Mouse (Mus musculus) bone marrow macrophage, adult 2 months (primary cell): ENCODE results near the gene Krt23.

Experiments
- CTCF ChIP-seq: IDR thresholded peaks from 2 replicates; pipeline ENCODE4 v1.5.1; 2012; ENCODE audit warnings: low read depth, mild to moderate bottlenecking, low read length, moderate library complexity
- POLR2A ChIP-seq: IDR thresholded peaks from 2 replicates; pipeline ENCODE4 v1.6.1; 2012; ENCODE audit warnings: mild to moderate bottlenecking, low read depth, low read length, borderline replicate concordance

DNA sequence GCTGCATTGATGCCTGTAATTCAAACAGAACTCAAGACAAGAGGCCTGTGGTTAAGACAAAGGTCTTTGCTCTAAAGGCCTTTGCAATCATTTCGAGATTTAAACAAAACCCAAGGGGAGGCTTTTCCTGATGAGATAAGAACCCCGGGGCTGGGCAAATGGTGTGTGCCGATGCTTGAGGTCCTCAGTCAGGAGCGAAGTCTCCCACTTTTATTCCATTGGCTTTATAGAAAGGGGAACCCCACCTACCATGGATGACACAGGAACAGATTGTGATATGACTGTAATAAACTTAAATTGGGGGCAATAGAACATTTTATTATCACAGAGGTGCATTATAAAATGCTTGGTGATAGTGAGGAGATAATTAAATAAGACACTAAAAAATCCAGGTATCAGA, 56.3 kb downstream of the Krt23 start:
- TF ChIP-seq CTCF, result no peak
- TF ChIP-seq POLR2A, result no peak
